In genomic region chr11:87667107-87668090, GRCm38 (mm10) we compare ENCODE assay signal across 26 mouse cellular contexts. TPM values are rescaled to one million over a fixed set of nuclear protein-coding genes. Genes with fewer than 3 reads are reported as not detected.
DNase-seq lines count a peak whose midpoint lies in the region; ATAC-seq and TF ChIP-seq lines count a peak whose summit lies in the region.
"Had no signal": no experiment of that assay in that cellular context is flagged by ENCODE, and none has a peak within 500 bp of the region (broad histone marks: within the 10 kb centered on the region; RNA-seq: fewer than 3 reads in every experiment).

No protein-coding gene starts in this region.

- peaks cover 0 to 8% of the 10 kb centered on the region in 2 experiments; a peak in 1 of 4 replicates for H3K4me1 ChIP-seq in liver, embryonic 14.5 days (replicated peaks; ENCODE audit: control insufficient read depth in 2 of 2, insufficient read depth in 2 of 2, low read length in 1 of 2)
- no peaks in the 10 kb centered on the region for H3K4me1 ChIP-seq in lung, postnatal 0 days (ENCODE audit: insufficient read depth, low read depth, low read length)
- no peaks in the 10 kb centered on the region for H3K4me1 ChIP-seq in intestine, postnatal 0 days (replicated peaks; ENCODE audit: control insufficient read depth, insufficient read depth, low read length)
- H3K4me1 ChIP-seq in forebrain, embryonic 14.5 days (ENCODE audit: control insufficient read depth, insufficient read depth, low read length) = peaks cover 4% of the 10 kb centered on the region; the same call in 1 of the 2 replicates
- H3K4me1 ChIP-seq: embryonic facial prominence, embryonic 13.5 days had no signal

- no peak overlapping the region for H3K27ac ChIP-seq in liver, embryonic 14.5 days
- no peak overlapping the region for H3K27ac ChIP-seq in lung, postnatal 0 days (ENCODE audit: low read length)
- H3K27ac ChIP-seq in intestine, postnatal 0 days (ENCODE audit: low read depth, low read length) = no peak overlapping the region
- no peak overlapping the region for H3K27ac ChIP-seq in forebrain, embryonic 14.5 days (ENCODE audit: low read depth, low read length)
- H3K27ac ChIP-seq: embryonic facial prominence, embryonic 13.5 days; forebrain, embryonic 13.5 days; heart, embryonic 10.5 days; hindbrain, embryonic 15.5 days; kidney, embryonic 15.5 days; left cerebral cortex, adult 2 months; neural tube, embryonic 13.5 days had no signal

- no peaks in the 10 kb centered on the region for H3K9me3 ChIP-seq in liver, embryonic 14.5 days (ENCODE audit: control insufficient read depth, low read length)
- no peaks in the 10 kb centered on the region for H3K9me3 ChIP-seq in lung, postnatal 0 days (ENCODE audit: low read length)
- no peaks in the 10 kb centered on the region for H3K9me3 ChIP-seq in intestine, postnatal 0 days (ENCODE audit: control insufficient read depth)
- H3K9me3 ChIP-seq in forebrain, embryonic 14.5 days (replicated peaks; ENCODE audit: control insufficient read depth, low read length) = no peaks in the 10 kb centered on the region
- H3K9me3 ChIP-seq: embryonic facial prominence, embryonic 13.5 days; forebrain, embryonic 13.5 days; G1E; heart, embryonic 10.5 days; hindbrain, embryonic 15.5 days; kidney, embryonic 15.5 days; neural tube, embryonic 13.5 days had no signal

- H3K4me3 ChIP-seq in liver, embryonic 14.5 days (ENCODE audit: insufficient read depth in 1 of 2, low read depth in 2 of 2, low read length in 2 of 2) = no peak overlapping the region
- no peak overlapping the region for H3K4me3 ChIP-seq in lung, postnatal 0 days (ENCODE audit: low read depth, low read length)
- H3K4me3 ChIP-seq in intestine, postnatal 0 days (ENCODE audit: low read depth, low read length) = peak overlapping the region; percentile 51
- H3K4me3 ChIP-seq in forebrain, embryonic 14.5 days (ENCODE audit: low read depth, low read length) = no peak overlapping the region
- H3K4me3 ChIP-seq: erythroblast, embryonic 14.5 days; forebrain, embryonic 13.5 days; heart, embryonic 10.5 days; hindbrain, embryonic 15.5 days; myocyte; neural tube, embryonic 13.5 days had no signal

- DNase-seq in liver, embryonic 14.5 days (ENCODE audit: low read depth in 3 of 3, low spot score in 3 of 3) = no peak
- no peak for DNase-seq in liver
- peak; percentile 23 for DNase-seq in lung, postnatal 0 days (ENCODE audit: low spot score)
- no peak for DNase-seq in lung, postnatal 14 days
- DNase-seq in frontal cortex, postnatal 14 days (ENCODE audit: low spot score in 2 of 2) = no peak
- DNase-seq in forebrain, embryonic 14.5 days (ENCODE audit: low spot score) = no peak
- DNase-seq: adrenal gland, adult 8-10 months; cerebellum, adult 18-20 months; cerebellum, postnatal 25 days; embryo, embryonic 11 days; kidney, adult 11 months; layer of hippocampus, adult 9-11 months; thymus, postnatal 14 days had no signal

- H3K4me2 ChIP-seq in liver, embryonic 14.5 days (ENCODE audit: low read depth) = peak overlapping the region; percentile 14; the same call in 1 of the 2 replicates
- H3K4me2 ChIP-seq in lung, postnatal 0 days (replicated peaks; ENCODE audit: low read depth, low read length) = no peak overlapping the region
- peak overlapping the region; percentile 63 for H3K4me2 ChIP-seq in intestine, postnatal 0 days (replicated peaks; ENCODE audit: low read depth)
- no peak overlapping the region for H3K4me2 ChIP-seq in forebrain, embryonic 14.5 days (ENCODE audit: low read length)
- H3K4me2 ChIP-seq: forebrain, embryonic 13.5 days; hindbrain, embryonic 15.5 days; neural tube, embryonic 13.5 days had no signal

- WGBS in liver, embryonic 14.5 days (ENCODE audit: insufficient replicate concordance) = 42% methylated on average over 4 of the region's 4 CpGs
- 39% methylated on average over 4 of the region's 4 CpGs for WGBS in lung, postnatal 0 days
- WGBS in intestine, postnatal 0 days = 30% methylated on average over 4 of the region's 4 CpGs
- WGBS in forebrain, embryonic 14.5 days = 69% methylated on average over 4 of the region's 4 CpGs

- no peak for TF ChIP-seq CTCF in liver, embryonic 14.5 days (IDR thresholded peaks at IDR 0.05; ENCODE audit: low read depth)
- TF ChIP-seq CTCF in lung, postnatal 0 days (IDR thresholded peaks at IDR 0.05) = no peak
- no peak for TF ChIP-seq CTCF in intestine, postnatal 0 days (IDR thresholded peaks at IDR 0.05; ENCODE audit: low read depth)

- H3K27me3 ChIP-seq in liver, embryonic 14.5 days (ENCODE audit: control insufficient read depth, insufficient read depth, low read length) = no peaks in the 10 kb centered on the region
- no peaks in the 10 kb centered on the region for H3K27me3 ChIP-seq in lung, postnatal 0 days (replicated peaks; ENCODE audit: insufficient read depth, low read length)
- no peaks in the 10 kb centered on the region for H3K27me3 ChIP-seq in intestine, postnatal 0 days (replicated peaks; ENCODE audit: control insufficient read depth, insufficient read depth, low read length)
- H3K27me3 ChIP-seq in forebrain, embryonic 14.5 days (replicated peaks; ENCODE audit: control insufficient read depth, insufficient read depth, low read length) = no peaks in the 10 kb centered on the region

- H3K9ac ChIP-seq in liver, embryonic 14.5 days (replicated peaks) = no peak overlapping the region
- no peak overlapping the region for H3K9ac ChIP-seq in lung, postnatal 0 days (replicated peaks; ENCODE audit: low read depth)
- H3K9ac ChIP-seq in intestine, postnatal 0 days (ENCODE audit: low read depth, low read length) = no peak overlapping the region
- H3K9ac ChIP-seq in forebrain, embryonic 14.5 days (ENCODE audit: low read length) = no peak overlapping the region
- H3K9ac ChIP-seq: embryonic facial prominence, embryonic 13.5 days; forebrain, embryonic 13.5 days; hindbrain, embryonic 15.5 days; kidney, embryonic 15.5 days; neural tube, embryonic 13.5 days had no signal

- no peaks in the 10 kb centered on the region for H3K36me3 ChIP-seq in liver, embryonic 14.5 days (replicated peaks; ENCODE audit: control insufficient read depth, insufficient read depth, low read depth)
- H3K36me3 ChIP-seq in lung, postnatal 0 days (ENCODE audit: insufficient read depth, low read length) = no peaks in the 10 kb centered on the region
- no peaks in the 10 kb centered on the region for H3K36me3 ChIP-seq in intestine, postnatal 0 days (ENCODE audit: control insufficient read depth, insufficient read depth)
- H3K36me3 ChIP-seq in forebrain, embryonic 14.5 days (ENCODE audit: control insufficient read depth, insufficient read depth, low read length) = no peaks in the 10 kb centered on the region
- H3K36me3 ChIP-seq: embryonic facial prominence, embryonic 13.5 days; heart, embryonic 10.5 days; hindbrain, embryonic 15.5 days; kidney, embryonic 15.5 days; neural tube, embryonic 13.5 days had no signal

- TF ChIP-seq EP300 in liver, embryonic 14.5 days (IDR thresholded peaks at IDR 0.05; ENCODE audit: low read depth) = no peak
- no peak for TF ChIP-seq EP300 in lung, postnatal 0 days (IDR thresholded peaks at IDR 0.05)

- ATAC-seq in liver, embryonic 14.5 days (ENCODE audit: insufficient read depth) = no peak
- no peak for ATAC-seq in lung, postnatal 0 days
- no peak for ATAC-seq in intestine, postnatal 0 days
- ATAC-seq in forebrain, embryonic 14.5 days = no peak
- ATAC-seq: forebrain, embryonic 13.5 days; midbrain, embryonic 16.5 days had no signal

RNA-seq across cellular contexts. Expression of gene Rnf43, which starts 4.9 kb away (rescaled TPM):
- 3.5 and 4.2 TPM in 2 replicates for polyA plus RNA-seq in liver, embryonic 14.5 days (2012; rRNA removed)
- polyA plus RNA-seq in liver, embryonic 14.5 days (2014; fragmentation: Nextera tagmentation; extraction: Ambion mirVana) = 4.5 and 5.0 TPM in 2 replicates
- 4.6 and 6.6 TPM in 2 replicates for polyA plus RNA-seq in lung, postnatal 0 days (2015; fragmentation: Nextera tagmentation; extraction: Ambion mirVana)
- polyA plus RNA-seq in intestine, postnatal 0 days (2015; fragmentation: Nextera tagmentation; extraction: Ambion mirVana) = 9.5 and 10.7 TPM in 2 replicates
- polyA plus RNA-seq in forebrain, embryonic 14.5 days (2014; fragmentation: Nextera tagmentation; extraction: Ambion mirVana) = 0.63 and 1.1 TPM in 2 replicates
- polyA plus RNA-seq: myocyte had no signal

RNA-seq across cellular contexts. Expression of gene Hsf5, which starts 50.4 kb away (rescaled TPM):
- 0.02 TPM in 1 of 2 replicates, not detected in the other for polyA plus RNA-seq in liver, embryonic 14.5 days (2012; rRNA removed)
- not detected in 2 replicates for polyA plus RNA-seq in liver, embryonic 14.5 days (2014; fragmentation: Nextera tagmentation; extraction: Ambion mirVana)
- 0.05 and 0.11 TPM in 2 replicates for polyA plus RNA-seq in lung, postnatal 0 days (2015; fragmentation: Nextera tagmentation; extraction: Ambion mirVana)
- 0.05 TPM in 1 of 2 replicates, not detected in the other for polyA plus RNA-seq in intestine, postnatal 0 days (2015; fragmentation: Nextera tagmentation; extraction: Ambion mirVana)
- 0.33 and 0.36 TPM in 2 replicates for polyA plus RNA-seq in forebrain, embryonic 14.5 days (2014; fragmentation: Nextera tagmentation; extraction: Ambion mirVana)
- polyA plus RNA-seq: erythroblast, embryonic 14.5 days; G1E; macrophage; myocyte had no signal

Comparison
In these comparisons a context has a peak if more than half of its experiments do, and no peak if none do; other contexts are left out.
1. H3K4me2 ChIP-seq: peak in liver, embryonic 14.5 days (single experiment) and intestine, postnatal 0 days (single experiment); none in lung, postnatal 0 days (single experiment) and forebrain, embryonic 14.5 days (single experiment).